In genomic region chr6:145870991-145871390, GRCm38 (mm10) we compare ENCODE assay signal across 27 mouse cellular contexts. TPM values are rescaled to one million over a fixed set of nuclear protein-coding genes. Genes with fewer than 3 reads are reported as not detected.
A peak's percentile ranks its signal among the peaks of the same experiment; 100 is the strongest.
DNase-seq lines count a peak whose midpoint lies in the region; ATAC-seq and TF ChIP-seq lines count a peak whose summit lies in the region.
"Had no signal": no experiment of that assay in that cellular context is flagged by ENCODE, and none has a peak within 500 bp of the region (broad histone marks: within the 10 kb centered on the region; RNA-seq: fewer than 3 reads in every experiment).

No protein-coding gene starts in this region.

- no peak for ATAC-seq in heart, embryonic 11.5 days (replicated peaks; ENCODE audit: insufficient number of reproducible peaks, low FRiP score, low TSS enrichment)
- peak; percentile 54; the same call in 1 of the 2 replicates for ATAC-seq in heart, embryonic 16.5 days (replicated peaks; ENCODE audit: extremely low read depth, insufficient read depth, low FRiP score)
- ATAC-seq: intestine, postnatal 0 days; midbrain, embryonic 13.5 days; Patski had no signal

- 0 out of 2 replicates have a peak, but pooled peaks cover 2% of the 10 kb centered on the region for H3K27me3 ChIP-seq in heart, embryonic 11.5 days (ENCODE audit: control insufficient read depth, insufficient read depth, low read length)
- no peaks in the 10 kb centered on the region for H3K27me3 ChIP-seq in kidney, adult 2 months (replicated peaks; ENCODE audit: control insufficient read depth, insufficient read depth, low read length)
- no peaks in the 10 kb centered on the region for H3K27me3 ChIP-seq in heart, embryonic 16.5 days (ENCODE audit: control insufficient read depth, insufficient read depth, low read length)
- H3K27me3 ChIP-seq: CH12.LX, Patski had no signal

- H3K36me3 ChIP-seq in heart, embryonic 11.5 days (ENCODE audit: control insufficient read depth, insufficient read depth, low read length), result no peaks in the 10 kb centered on the region
- no peaks in the 10 kb centered on the region for H3K36me3 ChIP-seq in kidney, adult 2 months (ENCODE audit: control insufficient read depth, insufficient read depth, low read length)
- no peaks in the 10 kb centered on the region for H3K36me3 ChIP-seq in heart, embryonic 16.5 days (ENCODE audit: control insufficient read depth, insufficient read depth)
- H3K36me3 ChIP-seq: embryonic facial prominence, embryonic 10.5 days; G1E; hindbrain, embryonic 10.5 days; limb, embryonic 15.5 days; midbrain, embryonic 13.5 days; neural tube, embryonic 12.5 days had no signal

- peak overlapping the region; percentile 87 for H3K27ac ChIP-seq in heart, embryonic 11.5 days (ENCODE audit: low read depth, low read length)
- H3K27ac ChIP-seq in kidney, adult 2 months (ENCODE audit: insufficient read depth, low read depth, low read length), result no peak overlapping the region
- H3K27ac ChIP-seq in heart, embryonic 16.5 days (ENCODE audit: low read length), result peak overlapping the region; percentile 68
- H3K27ac ChIP-seq: embryonic facial prominence, embryonic 10.5 days; hindbrain, embryonic 10.5 days; layer of hippocampus, adult 2 months; limb, embryonic 15.5 days; liver, embryonic 14.5 days; midbrain, embryonic 13.5 days; neural tube, embryonic 12.5 days had no signal

- 46% methylated on average over 4 of the region's 4 CpGs for WGBS in heart, embryonic 11.5 days (ENCODE audit: insufficient replicate concordance)
- WGBS in kidney, adult 2 months, result 62% methylated on average over 4 of the region's 4 CpGs
- 30% methylated on average over 4 of the region's 4 CpGs for WGBS in heart, embryonic 16.5 days

- DNase-seq in heart, adult 8-10 months (ENCODE audit: low spot score), result no peak
- peak; percentile 38 for DNase-seq in kidney, adult 2 months
- DNase-seq in kidney, postnatal 10 days, result no peak
- peak; percentile 29 to 32 for DNase-seq in kidney, postnatal 36 days
- no peak for DNase-seq in embryo, embryonic 11 days
- no peak for DNase-seq in adipocyte (ENCODE audit: low spot score)
- DNase-seq: adrenal gland, adult 2 months; cerebellum, adult 11 months; cerebellum, adult 9-11 months; layer of hippocampus, postnatal 36 days; lung, embryonic 14.5 days; right cerebral cortex, postnatal 14 days; spleen, adult 18-20 months had no signal

- 0 out of 2 replicates have a peak overlapping the region, but pooled peaks have one; percentile 48 for H3K9ac ChIP-seq in heart, embryonic 11.5 days (ENCODE audit: low read depth, low read length)
- no peak overlapping the region for H3K9ac ChIP-seq in heart, embryonic 16.5 days (ENCODE audit: low read length)
- H3K9ac ChIP-seq: limb, embryonic 15.5 days; liver, embryonic 14.5 days; lung, embryonic 14.5 days; midbrain, embryonic 13.5 days; neural tube, embryonic 12.5 days had no signal

- no peak overlapping the region for H3K4me3 ChIP-seq in heart, embryonic 11.5 days (ENCODE audit: low read depth, low read length)
- no peak overlapping the region for H3K4me3 ChIP-seq in kidney, adult 2 months (ENCODE audit: insufficient read depth, low read depth, low read length)
- H3K4me3 ChIP-seq in heart, embryonic 16.5 days (ENCODE audit: low read length), result no peak overlapping the region
- H3K4me3 ChIP-seq: embryonic facial prominence, embryonic 10.5 days; hindbrain, embryonic 10.5 days; layer of hippocampus, adult 2 months; limb, embryonic 15.5 days; megakaryocyte, embryonic 14.5 days; midbrain, embryonic 13.5 days; neural tube, embryonic 12.5 days had no signal

- H3K4me1 ChIP-seq in heart, embryonic 11.5 days (ENCODE audit: control insufficient read depth, insufficient read depth, low read length), result peaks cover 12% of the 10 kb centered on the region
- H3K4me1 ChIP-seq in kidney, adult 2 months (ENCODE audit: control insufficient read depth, insufficient read depth, low read length), result no peaks in the 10 kb centered on the region
- H3K4me1 ChIP-seq in heart, embryonic 16.5 days (ENCODE audit: control insufficient read depth, insufficient read depth, low read length), result peaks cover 18% of the 10 kb centered on the region

- H3K9me3 ChIP-seq in heart, embryonic 11.5 days (replicated peaks; ENCODE audit: control insufficient read depth, low read length), result no peaks in the 10 kb centered on the region
- H3K9me3 ChIP-seq in heart, embryonic 16.5 days (replicated peaks; ENCODE audit: control insufficient read depth, low read length), result no peaks in the 10 kb centered on the region
- H3K9me3 ChIP-seq: embryonic facial prominence, embryonic 10.5 days; hindbrain, embryonic 10.5 days; limb, embryonic 15.5 days; midbrain, embryonic 13.5 days; neural tube, embryonic 12.5 days had no signal

- TF ChIP-seq CTCF in kidney, adult 2 months (conservative IDR thresholded peaks at IDR 0.05; ENCODE audit: insufficient read depth, insufficient read length, low read depth, low read length), result no peak

- no peak overlapping the region for H3K4me2 ChIP-seq in heart, embryonic 11.5 days
- no peak overlapping the region for H3K4me2 ChIP-seq in heart, embryonic 16.5 days (ENCODE audit: low read depth, low read length)
- H3K4me2 ChIP-seq: limb, embryonic 15.5 days; lung, embryonic 14.5 days; midbrain, embryonic 13.5 days; neural tube, embryonic 12.5 days had no signal

- TF ChIP-seq POLR2A in kidney, adult 2 months (IDR thresholded peaks at IDR 0.05; ENCODE audit: low read depth, low read length), result no peak

RNA-seq across cellular contexts. Expression of gene Bhlhe41, which starts 5.6 kb away (rescaled TPM):
- polyA plus RNA-seq in heart, embryonic 11.5 days (2014; fragmentation: Nextera tagmentation; extraction: Ambion mirVana), result 7.6 and 8.5 TPM in 2 replicates
- total RNA-seq in heart, adult 8-10 months (2022), result 10 to 100 TPM; 27.4 to 57.3 (median 35.1) TPM
- 1.8 TPM in 2 replicates for polyA plus RNA-seq in kidney, adult 2 months (2012; rRNA removed)
- 5.9 and 6.1 TPM in 2 replicates for polyA plus RNA-seq in heart, embryonic 16.5 days (2015; fragmentation: Nextera tagmentation; extraction: Ambion mirVana)
- polyA plus RNA-seq: G1E had no signal

Comparison
In these comparisons a context has a peak if more than half of its experiments do, and no peak if none do; other contexts are left out.
1. DNase-seq: peak in kidney, adult 2 months (single experiment) and kidney, postnatal 36 days (2 of 2); none in heart, adult 8-10 months (single experiment), kidney, postnatal 10 days (single experiment), embryo, embryonic 11 days (single experiment) and adipocyte (single experiment).